Mouse (Mus musculus): ENCODE results near the gene Rft1. TPM values are rescaled to one million over a fixed set of nuclear protein-coding genes. Genes with fewer than 3 reads are reported as not detected.

Gene Rft1
- polyA plus RNA-seq, 1 experiment from 2014 or later = 18.1 TPM

DNA sequence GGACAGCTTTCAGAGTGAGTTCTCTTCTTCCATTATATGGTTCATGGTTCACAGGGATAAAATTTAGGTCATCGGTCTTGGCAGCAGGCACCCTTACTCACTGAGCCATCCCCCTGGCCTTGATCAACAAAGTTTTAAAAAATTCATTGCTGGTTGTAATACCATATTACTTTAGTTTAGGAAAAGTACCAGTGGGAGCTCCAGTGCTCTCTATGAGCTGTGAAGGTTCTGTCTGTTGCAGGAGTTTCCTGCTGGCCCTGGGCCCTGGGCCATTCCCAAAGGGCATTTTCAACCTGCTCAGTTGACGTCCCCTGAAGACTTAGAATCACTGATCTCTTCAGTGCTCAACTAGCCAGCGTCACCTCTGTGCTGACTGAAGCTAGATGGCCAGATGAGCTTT, 28.0 kb downstream of the Rft1 start:
- 91% methylated on average over 3 of the region's 3 CpGs for WGBS
- no peaks in the 10 kb centered on the region for H3K4me1 ChIP-seq (replicated peaks; ENCODE audit: control insufficient read depth, insufficient read depth, low read length)
- peaks cover 24% of the 10 kb centered on the region; the same call in 1 of the 2 replicates for H3K36me3 ChIP-seq (ENCODE audit: control insufficient read depth, insufficient read depth, low read length)

DNA sequence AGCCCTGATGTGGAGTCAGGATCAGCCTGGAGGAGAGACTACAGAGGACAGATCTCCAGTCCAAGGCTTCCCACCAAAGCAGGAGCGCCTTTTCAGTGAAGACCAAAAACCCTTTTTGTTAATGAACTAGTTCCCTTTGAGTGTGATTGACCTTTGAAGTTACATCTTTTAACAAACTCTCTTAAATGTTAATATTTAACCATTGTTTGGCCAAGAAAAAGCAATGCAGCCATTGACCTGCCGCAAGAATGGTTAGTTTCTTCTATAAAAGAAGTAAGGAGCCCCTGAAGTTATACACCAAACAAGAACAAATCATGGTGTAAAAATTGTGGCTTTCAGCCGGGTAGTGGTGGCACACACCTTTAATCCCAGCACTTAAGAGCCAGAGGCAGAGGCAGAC, 36.5 kb downstream of the Rft1 start:
- H3K9me3 ChIP-seq (ENCODE audit: control insufficient read depth, low read length) = no peaks in the 10 kb centered on the region
- peaks cover 20% of the 10 kb centered on the region for H3K36me3 ChIP-seq (ENCODE audit: control insufficient read depth, insufficient read depth, low read length)
- H3K4me1 ChIP-seq (replicated peaks; ENCODE audit: control insufficient read depth, insufficient read depth, low read length) = no peaks in the 10 kb centered on the region; the same call in 1 of the 2 replicates
- H3K27ac ChIP-seq (ENCODE audit: low read length) = no peak overlapping the region
- no peak overlapping the region for H3K4me2 ChIP-seq (ENCODE audit: low read depth, low read length)
- no peak for ATAC-seq (ENCODE audit: low read depth)
- H3K27me3 ChIP-seq (ENCODE audit: control insufficient read depth, insufficient read depth, low read depth, low read length) = no peaks in the 10 kb centered on the region
- H3K9ac ChIP-seq (ENCODE audit: low read length) = no peak overlapping the region
- H3K4me3 ChIP-seq (ENCODE audit: low read length) = no peak overlapping the region
- 67% methylated on average over 3 of the region's 3 CpGs for WGBS

More for the DNA sequence above, 28.0 kb downstream of the Rft1 start:
- no peak overlapping the region for H3K4me3 ChIP-seq (ENCODE audit: low read length)
- H3K4me2 ChIP-seq (ENCODE audit: low read depth, low read length) = no peak overlapping the region
- no peak overlapping the region for H3K27ac ChIP-seq (ENCODE audit: low read length)
- no peaks in the 10 kb centered on the region for H3K27me3 ChIP-seq (ENCODE audit: control insufficient read depth, insufficient read depth, low read depth, low read length)
- no peaks in the 10 kb centered on the region for H3K9me3 ChIP-seq (ENCODE audit: control insufficient read depth, low read length)
- ATAC-seq (ENCODE audit: low read depth) = no peak
- no peak overlapping the region for H3K9ac ChIP-seq (ENCODE audit: low read length)

GRCm38 (mm10) chr14:30692439-30692838, 38.3 kb downstream of the Rft1 start:
- Histone ChIP-seq H3K9ac (ENCODE audit: low read length) (no peak overlapping the region), H3K4me3 (ENCODE audit: low read length) (no peak overlapping the region), H3K9me3 (ENCODE audit: control insufficient read depth, low read length) (no peaks in the 10 kb centered on the region), H3K4me1 (replicated peaks; ENCODE audit: control insufficient read depth, insufficient read depth, low read length) (no peaks in the 10 kb centered on the region; the same call in 1 of the 2 replicates), H3K27me3 (ENCODE audit: control insufficient read depth, insufficient read depth, low read depth, low read length) (no peaks in the 10 kb centered on the region), H3K27ac (ENCODE audit: low read length) (no peak overlapping the region), H3K4me2 (ENCODE audit: low read depth, low read length) (no peak overlapping the region), H3K36me3 (ENCODE audit: control insufficient read depth, insufficient read depth, low read length) (peaks cover 16% of the 10 kb centered on the region)
- ATAC-seq (ENCODE audit: low read depth) = no peak
- 82% methylated on average over 6 of the region's 6 CpGs for WGBS

DNA sequence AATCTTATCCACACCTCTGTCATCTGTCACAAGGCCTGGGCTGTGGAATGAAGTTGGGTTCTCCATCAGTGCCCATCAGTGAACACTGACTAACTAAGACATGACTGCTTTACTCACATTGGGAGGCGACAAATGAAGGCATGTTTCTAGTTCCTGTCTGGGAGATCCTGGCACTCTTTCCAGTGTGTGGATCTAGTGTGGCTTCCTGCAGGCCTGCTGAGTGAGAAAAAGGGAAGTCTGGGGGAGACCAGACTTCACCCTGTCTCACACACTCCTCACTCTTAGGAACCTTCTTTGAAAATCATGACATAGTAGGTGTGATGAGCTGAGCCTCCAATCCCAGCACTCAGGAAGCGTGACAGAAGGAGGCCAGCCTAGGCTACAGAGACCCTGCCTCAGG, 40.6 kb downstream of the Rft1 start:
- WGBS = 75% methylated on average over 2 of the region's 2 CpGs
- no peak overlapping the region for H3K9ac ChIP-seq (ENCODE audit: low read length)
- no peaks in the 10 kb centered on the region for H3K9me3 ChIP-seq (ENCODE audit: control insufficient read depth, low read length)
- H3K4me3 ChIP-seq (ENCODE audit: low read length) = no peak overlapping the region
- no peaks in the 10 kb centered on the region for H3K27me3 ChIP-seq (ENCODE audit: control insufficient read depth, insufficient read depth, low read depth, low read length)
- no peak overlapping the region for H3K4me2 ChIP-seq (ENCODE audit: low read depth, low read length)
- peaks cover 14% of the 10 kb centered on the region for H3K36me3 ChIP-seq (ENCODE audit: control insufficient read depth, insufficient read depth, low read length)
- no peaks in the 10 kb centered on the region; the same call in 1 of the 2 replicates for H3K4me1 ChIP-seq (replicated peaks; ENCODE audit: control insufficient read depth, insufficient read depth, low read length)
- H3K27ac ChIP-seq (ENCODE audit: low read length) = no peak overlapping the region
- no peak for ATAC-seq (ENCODE audit: low read depth)

DNA sequence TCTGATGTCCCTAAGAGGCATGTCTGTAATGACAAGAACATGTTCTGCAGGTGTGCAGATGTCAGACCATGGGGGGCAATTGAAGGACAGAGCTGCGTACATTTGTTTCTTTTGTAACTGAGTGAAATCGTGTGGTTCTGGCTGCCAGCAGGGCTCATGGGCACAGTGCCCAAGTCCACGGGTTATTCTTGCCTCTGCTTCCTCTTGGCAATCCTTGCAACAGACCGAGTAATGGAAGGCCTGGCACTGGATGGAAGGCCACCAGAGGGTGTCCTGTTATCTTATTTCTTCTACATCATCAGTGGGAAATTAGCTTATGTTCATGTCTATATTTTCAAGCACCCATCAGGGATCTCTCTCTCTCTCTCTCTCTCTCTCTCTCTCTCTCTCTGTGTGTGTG, 41.4 kb downstream of the Rft1 start:
- Histone ChIP-seq H3K9ac (ENCODE audit: low read length) (no peak overlapping the region), H3K27ac (ENCODE audit: low read length) (no peak overlapping the region), H3K4me2 (ENCODE audit: low read depth, low read length) (no peak overlapping the region), H3K4me3 (ENCODE audit: low read length) (no peak overlapping the region), H3K9me3 (ENCODE audit: control insufficient read depth, low read length) (no peaks in the 10 kb centered on the region), H3K27me3 (ENCODE audit: control insufficient read depth, insufficient read depth, low read depth, low read length) (no peaks in the 10 kb centered on the region), H3K36me3 (ENCODE audit: control insufficient read depth, insufficient read depth, low read length) (peaks cover 6% of the 10 kb centered on the region; the same call in 1 of the 2 replicates), H3K4me1 (replicated peaks; ENCODE audit: control insufficient read depth, insufficient read depth, low read length) (no peaks in the 10 kb centered on the region; the same call in 1 of the 2 replicates)
- peak; percentile 41; the same call in 1 of the 2 replicates for ATAC-seq (ENCODE audit: low read depth)
- 24% methylated on average over 4 of the region's 4 CpGs for WGBS

DNA sequence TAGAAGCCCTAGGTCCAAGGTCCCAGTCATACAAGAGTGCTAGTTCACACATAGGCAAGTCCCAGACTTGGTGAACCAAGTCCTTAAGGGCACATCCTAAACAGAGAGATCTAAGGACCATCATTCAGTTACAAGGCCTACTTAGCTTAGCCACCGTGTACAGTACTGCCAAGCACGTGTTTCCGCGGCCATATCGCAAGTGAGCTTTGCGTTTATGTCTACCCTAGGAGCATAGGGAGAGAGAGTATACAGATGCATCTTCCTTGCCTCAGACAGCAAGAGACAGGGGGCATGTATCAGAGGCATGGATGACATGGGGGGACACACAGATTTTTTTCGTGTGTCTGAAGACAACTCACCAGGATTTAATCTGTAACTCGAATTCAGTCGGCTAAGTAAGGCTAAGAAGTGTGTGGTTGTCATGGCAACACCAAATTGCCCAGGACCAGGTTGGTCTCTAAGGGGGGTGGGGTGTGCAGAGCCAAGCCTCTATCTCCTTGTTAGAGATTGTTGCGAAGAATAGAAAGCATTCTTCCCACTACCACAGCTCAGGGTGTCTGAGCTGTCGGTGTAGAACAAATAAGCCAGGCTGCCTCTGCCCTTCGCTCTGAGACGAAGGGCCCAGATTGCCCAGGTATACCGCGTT, 43.4 kb downstream of the Rft1 start:
- Histone ChIP-seq H3K36me3 (ENCODE audit: control insufficient read depth, insufficient read depth, low read length) (no peaks in the 10 kb centered on the region), H3K9me3 (ENCODE audit: control insufficient read depth, low read length) (no peaks in the 10 kb centered on the region), H3K4me1 (replicated peaks; ENCODE audit: control insufficient read depth, insufficient read depth, low read length) (no peaks in the 10 kb centered on the region; the same call in 1 of the 2 replicates), H3K9ac (ENCODE audit: low read length) (no peak overlapping the region), H3K4me2 (ENCODE audit: low read depth, low read length) (no peak overlapping the region), H3K27me3 (ENCODE audit: control insufficient read depth, insufficient read depth, low read depth, low read length) (no peaks in the 10 kb centered on the region), H3K27ac (ENCODE audit: low read length) (no peak overlapping the region), H3K4me3 (ENCODE audit: low read length) (no peak overlapping the region)
- WGBS = 64% methylated on average over 15 of the region's 15 CpGs
- ATAC-seq (ENCODE audit: low read depth) = no peak

- Histone ChIP-seq H3K27me3 (ENCODE audit: control insufficient read depth, insufficient read depth, low read depth, low read length) (no peaks in the 10 kb centered on the region), H3K9ac (ENCODE audit: low read length) (no peak overlapping the region), H3K9me3 (ENCODE audit: control insufficient read depth, low read length) (no peaks in the 10 kb centered on the region), H3K36me3 (ENCODE audit: control insufficient read depth, insufficient read depth, low read length) (no peaks in the 10 kb centered on the region), H3K4me2 (ENCODE audit: low read depth, low read length) (no peak overlapping the region), H3K4me1 (replicated peaks; ENCODE audit: control insufficient read depth, insufficient read depth, low read length) (no peaks in the 10 kb centered on the region; the same call in 1 of the 2 replicates), H3K4me3 (ENCODE audit: low read length) (no peak overlapping the region), H3K27ac (ENCODE audit: low read length) (no peak overlapping the region)
- WGBS = 33% methylated on average over 8 of the region's 8 CpGs
- no peak for ATAC-seq (ENCODE audit: low read depth)
Observed at GRCm38 (mm10) chr14:30699656-30700055, 45.5 kb downstream of the Rft1 start.

DNA sequence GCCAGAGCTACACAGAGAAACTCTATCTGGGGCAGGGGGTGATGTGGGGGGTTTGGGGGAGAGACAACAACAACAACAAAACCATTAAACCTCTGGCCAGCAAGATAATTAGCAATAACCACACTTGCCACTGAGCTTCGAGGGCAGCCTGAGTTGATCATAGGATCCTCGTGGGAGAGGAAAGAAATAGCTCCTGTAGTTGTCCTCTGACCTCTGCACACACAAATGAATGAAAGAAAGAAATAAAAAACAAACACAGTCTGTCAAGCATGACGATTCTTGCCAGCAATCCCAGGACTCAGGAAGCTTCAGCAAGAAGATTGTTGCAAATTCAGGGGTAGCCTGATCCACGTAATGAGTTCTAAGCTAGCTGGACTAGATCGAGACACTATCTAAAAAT, 48.4 kb downstream of the Rft1 start:
- Histone ChIP-seq H3K4me3 (ENCODE audit: low read length) (no peak overlapping the region), H3K9me3 (ENCODE audit: control insufficient read depth, low read length) (no peaks in the 10 kb centered on the region), H3K4me1 (replicated peaks; ENCODE audit: control insufficient read depth, insufficient read depth, low read length) (no peaks in the 10 kb centered on the region), H3K36me3 (ENCODE audit: control insufficient read depth, insufficient read depth, low read length) (no peaks in the 10 kb centered on the region), H3K4me2 (ENCODE audit: low read depth, low read length) (no peak overlapping the region), H3K27ac (ENCODE audit: low read length) (no peak overlapping the region), H3K27me3 (ENCODE audit: control insufficient read depth, insufficient read depth, low read depth, low read length) (no peaks in the 10 kb centered on the region), H3K9ac (ENCODE audit: low read length) (no peak overlapping the region)
- WGBS = 46% methylated on average over 5 of the region's 5 CpGs
- ATAC-seq (ENCODE audit: low read depth) = no peak

- no peaks in the 10 kb centered on the region for H3K27me3 ChIP-seq (ENCODE audit: control insufficient read depth, insufficient read depth, low read depth, low read length)
- no peaks in the 10 kb centered on the region for H3K9me3 ChIP-seq (ENCODE audit: control insufficient read depth, low read length)
- ATAC-seq (ENCODE audit: low read depth) = no peak
- H3K36me3 ChIP-seq (ENCODE audit: control insufficient read depth, insufficient read depth, low read length) = no peaks in the 10 kb centered on the region
- no peaks in the 10 kb centered on the region for H3K4me1 ChIP-seq (replicated peaks; ENCODE audit: control insufficient read depth, insufficient read depth, low read length)
- H3K27ac ChIP-seq (ENCODE audit: low read length) = no peak overlapping the region
- H3K9ac ChIP-seq (ENCODE audit: low read length) = no peak overlapping the region
- no peak overlapping the region for H3K4me3 ChIP-seq (ENCODE audit: low read length)
- WGBS = 70% methylated on average over 5 of the region's 5 CpGs
- no peak overlapping the region for H3K4me2 ChIP-seq (ENCODE audit: low read depth, low read length)
Observed at GRCm38 (mm10) chr14:30703079-30703478, 48.9 kb downstream of the Rft1 start.
